Mouse (Mus musculus) midbrain, embryonic 11.5 days (tissue): ENCODE data around the gene Wfdc9. TPM values are rescaled to one million over a fixed set of nuclear protein-coding genes. Genes with fewer than 3 reads are reported as not detected.

Source experiments
- ATAC-seq: fragments of 200-750 bp; cut with Nextera tagmentation; 2 replicates; pipeline ENCODE4 v1.8.0; 2017; ENCODE audit warnings: moderate TSS enrichment, moderate library complexity; ENCODE audit not compliant: low FRiP score
- DNase-seq: peaks from one replicate; pipeline ENCODE4 v3.0.0; 2015; ENCODE audit warnings: low spot score; ENCODE audit errors: missing footprints
- H3K27ac ChIP-seq: fragments of 300-500 bp; sonication (generic); 2 replicates; pipeline ENCODE4 v1.5.1; 2014; ENCODE audit warnings: low read depth, low read length
- H3K27me3 ChIP-seq: fragments of 300-500 bp; sonication (generic); 2 replicates; pipeline ENCODE4 v1.6.1; 2014; ENCODE audit warnings: mild to moderate bottlenecking, low read length, moderate library complexity, mixed read lengths; ENCODE audit not compliant: control insufficient read depth, insufficient read depth
- H3K36me3 ChIP-seq: fragments of 300-500 bp; sonication (generic); 2 replicates; pipeline ENCODE4 v1.6.1; 2014; ENCODE audit warnings: mild to moderate bottlenecking, low read length, moderate library complexity, mixed read lengths; ENCODE audit not compliant: control insufficient read depth, insufficient read depth
- H3K4me1 ChIP-seq: fragments of 300-500 bp; sonication (generic); 2 replicates; pipeline ENCODE4 v1.6.1; 2014; ENCODE audit warnings: low read length; ENCODE audit not compliant: control insufficient read depth, insufficient read depth
- H3K4me2 ChIP-seq: fragments of 300-500 bp; sonication (generic); 2 replicates; pipeline ENCODE4 v1.6.1; 2014; ENCODE audit warnings: mild to moderate bottlenecking, moderate library complexity
- H3K4me3 ChIP-seq: fragments of 300-500 bp; sonication (generic); 2 replicates; pipeline ENCODE4 v1.5.1; 2014; ENCODE audit warnings: low read depth, low read length
- H3K9ac ChIP-seq: fragments of 300-500 bp; sonication (generic); 2 replicates; pipeline ENCODE4 v1.6.1; 2014; ENCODE audit warnings: low read length
- H3K9me3 ChIP-seq: fragments of 300-500 bp; sonication (generic); 2 replicates; pipeline ENCODE4 v1.6.1; 2016; ENCODE audit warnings: low read length; ENCODE audit not compliant: control insufficient read depth
- WGBS: fragments of 180-500 bp; shearing (Covaris S2); extraction: QIAGEN DNeasy Blood & Tissue Kit; methylation state at CpG from one replicate; pipeline ENCODE4 v1.1.7; 2014; 5-methylcytosine and 5-hydroxymethylcytosine counted together
- polyA plus RNA-seq: library from polyadenylated mRNA; unstranded; fragments of >200 nt; fragmentation: Nextera tagmentation; extraction: Ambion mirVana; gene quantifications from 2 replicates; pipeline ENCODE4 v1.2.1, GENCODE M21; 2014

The Wfdc9 gene
- polyA plus RNA-seq, 1 experiment from 2014 or later: not detected

DNA sequence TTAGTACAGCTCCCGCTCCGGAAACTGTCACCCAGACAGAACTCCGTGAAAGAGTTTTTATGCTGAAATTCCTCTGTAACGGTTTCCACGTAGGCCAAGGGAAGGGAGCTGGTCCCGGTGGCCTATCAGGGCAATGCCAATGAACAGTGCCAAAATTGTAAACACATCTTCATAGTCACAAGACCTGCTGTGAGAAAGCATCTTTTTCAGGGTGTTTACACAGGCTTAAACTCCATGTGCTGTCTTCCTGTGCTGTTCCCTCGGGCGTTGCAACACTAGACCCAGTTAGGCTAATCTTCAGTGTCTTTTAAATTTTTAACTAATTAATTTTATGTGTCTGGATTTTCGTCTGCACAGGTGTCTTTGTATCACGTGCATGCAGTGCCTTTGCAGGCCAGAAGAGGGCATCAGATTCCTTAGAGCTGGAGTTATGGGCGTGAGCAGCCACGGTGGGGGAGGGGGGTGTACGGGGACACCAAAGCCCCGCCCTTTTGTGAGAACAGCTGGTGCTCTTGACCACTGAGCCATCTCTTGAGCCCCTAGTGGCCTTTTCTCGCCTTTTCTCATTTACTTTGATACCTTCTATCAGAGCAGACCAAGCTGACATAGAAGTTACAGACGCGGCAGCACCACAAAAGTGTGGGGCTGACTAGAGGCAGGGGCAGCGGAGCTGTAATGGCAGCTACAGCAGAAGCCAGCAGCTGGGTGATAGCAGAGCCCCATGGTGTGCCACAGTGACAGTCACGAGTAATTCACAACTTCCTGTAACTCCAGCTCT, 22.7 kb upstream of the Wfdc9 start:
- peak overlapping the region; percentile 10; the same call in 1 of the 2 replicates for H3K4me3 ChIP-seq
- WGBS: 24% methylated on average over 19 of the region's 19 CpGs

DNA sequence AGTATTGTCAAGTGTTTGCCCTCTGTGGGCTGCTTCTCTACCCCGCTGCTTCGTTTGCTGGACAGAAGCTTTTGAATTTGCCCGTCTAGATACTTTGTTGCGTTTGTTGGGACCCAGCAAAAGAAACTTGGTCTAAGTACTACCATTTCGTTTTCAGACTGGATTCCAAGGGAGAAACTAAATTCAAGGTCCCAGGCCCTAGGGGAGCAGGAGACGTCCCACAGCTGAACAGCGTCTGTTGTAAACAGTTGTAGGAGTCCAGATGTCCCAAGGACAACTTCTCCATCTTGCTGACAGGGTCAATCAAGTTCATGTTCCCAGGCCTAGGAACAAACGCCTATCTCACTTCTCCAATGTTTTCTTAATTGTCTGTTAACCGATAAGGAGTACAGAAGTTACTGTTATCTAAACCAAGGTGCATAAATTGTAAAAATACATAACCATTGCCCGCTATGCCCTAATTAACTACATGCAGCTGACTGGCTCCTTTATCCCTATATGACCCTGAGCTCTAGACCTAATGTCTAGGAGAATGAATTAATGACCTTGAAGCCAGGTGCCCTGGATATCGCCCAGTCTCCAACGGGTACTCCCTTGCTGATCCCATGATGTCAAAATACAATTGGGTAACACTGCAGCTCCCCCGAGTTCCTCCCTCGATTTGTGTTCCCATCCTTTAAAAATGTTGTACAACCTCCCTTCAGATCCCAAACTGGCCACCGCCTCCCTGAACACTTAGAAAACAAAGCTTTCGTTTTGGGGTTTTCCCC, 20.7 kb upstream of the Wfdc9 start:
- ATAC-seq: no peak
- Histone ChIP-seq H3K4me2 (no peak overlapping the region), H3K27me3 (no peaks in the 10 kb centered on the region), H3K9ac (no peak overlapping the region), H3K9me3 (no peaks in the 10 kb centered on the region), H3K36me3 (no peaks in the 10 kb centered on the region), H3K4me1 (no peaks in the 10 kb centered on the region), H3K27ac (no peak overlapping the region), H3K4me3 (no peak overlapping the region)
- no peak for DNase-seq
- 86% methylated on average over 16 of the region's 16 CpGs for WGBS

More for the DNA sequence above, 22.7 kb upstream of the Wfdc9 start:
- Histone ChIP-seq H3K4me2 (peak overlapping the region; percentile 38), H3K9ac (no peak overlapping the region; the same call in 1 of the 2 replicates), H3K36me3 (no peaks in the 10 kb centered on the region), H3K9me3 (no peaks in the 10 kb centered on the region), H3K27me3 (no peaks in the 10 kb centered on the region), H3K27ac (no peak overlapping the region), H3K4me1 (no peaks in the 10 kb centered on the region)
- ATAC-seq: peak; percentile 81
- DNase-seq: peak; percentile 96

DNA sequence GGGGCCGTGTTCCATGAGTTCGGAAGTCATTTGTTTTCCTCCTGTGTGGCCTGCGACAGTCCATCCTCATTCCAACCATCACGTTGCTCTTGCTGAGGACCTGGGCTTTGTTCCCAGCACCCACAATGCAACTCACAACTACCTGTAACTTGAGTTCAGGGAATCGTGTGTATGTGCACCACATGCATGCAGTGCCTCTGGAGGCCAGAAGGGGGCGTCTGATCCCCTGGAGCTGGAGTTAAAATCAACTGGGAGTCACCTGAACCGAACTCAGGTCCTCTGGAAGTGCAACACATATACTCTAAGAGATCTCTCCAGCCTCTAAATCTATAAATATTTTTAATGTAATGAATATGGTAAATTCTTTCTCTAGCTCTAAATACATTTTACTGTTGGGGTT, 19.7 kb upstream of the Wfdc9 start:
- H3K4me2 ChIP-seq: no peak overlapping the region
- H3K9ac ChIP-seq: no peak overlapping the region
- no peak overlapping the region for H3K4me3 ChIP-seq
- H3K36me3 ChIP-seq: no peaks in the 10 kb centered on the region
- DNase-seq (no peak), ATAC-seq (no peak)
- H3K9me3 ChIP-seq: no peaks in the 10 kb centered on the region
- H3K27ac ChIP-seq: no peak overlapping the region
- H3K4me1 ChIP-seq: no peaks in the 10 kb centered on the region
- H3K27me3 ChIP-seq: no peaks in the 10 kb centered on the region
- 79% methylated on average over 7 of the region's 7 CpGs for WGBS

DNA sequence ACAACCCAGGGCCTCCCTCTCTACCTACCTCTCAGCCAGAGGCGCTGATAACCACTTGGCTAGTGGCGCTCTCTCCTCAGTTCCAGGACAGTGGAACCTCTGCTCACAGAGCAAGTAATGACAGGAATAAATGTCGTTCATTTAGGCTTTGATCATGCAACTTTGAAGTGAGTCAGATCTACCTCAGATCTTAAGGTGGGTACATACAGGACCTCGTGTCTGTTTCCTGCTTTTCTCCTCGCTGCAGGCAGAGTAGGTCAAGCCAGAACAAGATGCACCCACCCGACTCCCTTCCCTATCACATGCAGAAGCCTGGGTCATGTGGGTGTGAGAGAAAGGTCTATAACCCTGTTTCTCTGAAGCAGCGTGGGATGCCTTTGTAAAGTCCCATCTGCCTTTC, 17.6 kb upstream of the Wfdc9 start, which contains the start of gene Wfdc11:
Gene Wfdc11 (minus strand): TSS at position 101 of the 400 bp plus-strand sequence.
- no peak within 1 kb of the TSS for H3K4me2 ChIP-seq
- H3K9ac ChIP-seq: no peak within 1 kb of the TSS
- whole genome bisulfite sequencing: 80% methylated on average over 7 of the region's 7 CpGs
- no peaks in the 10 kb centered on the region for H3K4me1 ChIP-seq
- no peak for ATAC-seq
- H3K9me3 ChIP-seq: no peaks in the 10 kb centered on the region
- no peak within 1 kb of the TSS for H3K4me3 ChIP-seq
- no peaks in the 10 kb centered on the region for H3K27me3 ChIP-seq
- no peak for DNase-seq
- no peaks in the 10 kb centered on the region for H3K36me3 ChIP-seq
- H3K27ac ChIP-seq: no peak within 1 kb of the TSS

DNA sequence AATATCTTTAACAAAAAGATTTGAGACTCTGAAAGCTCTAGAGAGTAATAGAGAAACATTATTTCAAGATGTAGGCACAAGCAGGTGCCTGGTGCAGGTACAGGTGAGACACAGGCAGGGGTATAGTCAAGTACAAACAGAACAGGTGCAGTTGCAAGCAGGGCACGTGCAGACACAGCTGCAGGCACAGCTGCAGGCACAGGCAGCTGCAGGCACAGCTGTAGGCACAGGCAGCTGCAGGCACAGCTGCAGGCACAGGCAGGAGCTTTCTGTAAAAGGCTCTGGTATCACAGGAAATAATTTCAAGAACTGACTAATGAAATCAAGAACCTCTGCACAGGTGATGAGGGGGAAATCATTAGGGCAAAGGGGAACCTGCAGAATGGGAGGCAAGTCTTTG, 14.6 kb upstream of the Wfdc9 start:
- Histone ChIP-seq H3K4me2 (no peak overlapping the region), H3K9me3 (no peaks in the 10 kb centered on the region), H3K27ac (no peak overlapping the region), H3K4me3 (no peak overlapping the region), H3K4me1 (no peaks in the 10 kb centered on the region), H3K9ac (no peak overlapping the region), H3K27me3 (no peaks in the 10 kb centered on the region), H3K36me3 (no peaks in the 10 kb centered on the region)
- DNase-seq (no peak), ATAC-seq (no peak)
- 35% methylated on average over 1 of the region's 1 CpGs for WGBS

DNA sequence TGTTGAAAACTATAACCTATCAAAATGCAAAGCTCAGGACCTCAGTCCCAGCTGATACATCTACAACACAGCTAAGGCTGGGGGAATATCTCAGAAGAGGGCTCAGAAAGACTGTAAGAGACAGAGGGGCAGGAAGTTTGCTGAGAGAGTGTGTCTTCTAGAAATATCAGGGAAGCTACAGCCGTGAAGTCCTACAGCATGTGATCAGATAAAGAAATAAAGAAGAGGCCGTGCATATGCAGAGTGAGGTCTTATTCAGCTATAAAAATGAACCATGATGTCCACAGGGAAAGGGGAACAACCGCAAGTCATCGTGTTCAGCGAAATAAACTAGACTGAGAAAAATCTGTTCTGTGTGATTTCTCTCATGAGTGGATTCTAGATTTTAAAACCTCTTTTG, 13.9 kb upstream of the Wfdc9 start:
- H3K4me1 ChIP-seq: no peaks in the 10 kb centered on the region
- no peaks in the 10 kb centered on the region for H3K9me3 ChIP-seq
- H3K36me3 ChIP-seq: no peaks in the 10 kb centered on the region
- no peak overlapping the region for H3K9ac ChIP-seq
- H3K27me3 ChIP-seq: no peaks in the 10 kb centered on the region
- H3K4me2 ChIP-seq: no peak overlapping the region
- ATAC-seq (no peak), DNase-seq (no peak)
- 83% methylated on average over 5 of the region's 5 CpGs for WGBS
- no peak overlapping the region for H3K27ac ChIP-seq
- no peak overlapping the region for H3K4me3 ChIP-seq

DNA sequence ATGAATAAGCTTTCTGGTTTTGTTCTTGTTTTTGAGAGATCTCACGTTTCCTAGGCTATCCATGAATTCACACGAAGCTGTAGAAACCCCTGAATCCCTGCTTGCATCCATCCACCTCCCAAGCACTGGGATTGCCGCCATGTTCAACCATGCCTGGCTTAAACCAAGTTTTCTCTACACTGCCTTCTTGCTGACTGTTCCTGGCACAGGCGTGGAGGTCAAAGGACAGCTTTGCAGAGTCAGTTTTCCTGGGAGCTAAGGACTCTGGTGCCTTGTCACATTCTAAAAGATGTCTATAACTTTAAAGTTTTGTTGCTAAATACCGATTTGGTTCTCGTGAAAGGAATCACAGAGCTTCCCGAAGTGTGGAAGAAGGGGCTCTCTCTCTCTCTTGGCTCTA, 8.5 kb upstream of the Wfdc9 start:
- no peaks in the 10 kb centered on the region for H3K36me3 ChIP-seq
- H3K4me3 ChIP-seq: no peak overlapping the region
- H3K4me2 ChIP-seq: no peak overlapping the region

DNA sequence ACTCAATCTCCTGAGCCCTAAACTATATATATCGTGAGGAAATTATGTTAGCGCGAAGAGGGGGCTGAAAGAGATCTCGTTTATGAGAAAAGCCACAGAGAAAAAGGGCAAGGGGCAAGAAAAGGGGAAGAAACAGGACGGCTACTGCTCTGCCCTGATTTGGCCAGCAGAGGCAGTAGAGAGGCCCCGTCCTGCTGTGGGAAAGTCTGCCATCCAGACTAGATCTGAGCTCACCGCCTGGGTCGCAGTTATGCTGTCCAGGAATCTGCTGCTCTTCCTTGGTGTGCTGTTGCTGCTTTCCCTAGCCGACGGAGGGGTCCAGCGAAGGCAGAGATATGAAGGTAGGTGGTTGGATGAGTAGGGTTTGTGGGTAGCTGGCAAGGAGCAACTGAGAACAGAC, 525 bp downstream of the Wfdc9 start, which contains the start of gene Wfdc10:
Gene Wfdc10 (plus strand): TSS at position 189 of the 400 bp plus-strand sequence.
- Histone ChIP-seq H3K9me3 (no peaks in the 10 kb centered on the region), H3K4me3 (no peak within 1 kb of the TSS), H3K27ac (no peak within 1 kb of the TSS), H3K4me1 (no peaks in the 10 kb centered on the region), H3K9ac (no peak within 1 kb of the TSS), H3K4me2 (no peak within 1 kb of the TSS), H3K27me3 (no peaks in the 10 kb centered on the region), H3K36me3 (no peaks in the 10 kb centered on the region)
- DNase-seq (peak; percentile 93), ATAC-seq (no peak)
- WGBS: 23% methylated on average over 11 of the region's 11 CpGs

More for the DNA sequence above, 8.5 kb upstream of the Wfdc9 start:
- H3K9ac ChIP-seq: no peak overlapping the region
- H3K27ac ChIP-seq: no peak overlapping the region
- ATAC-seq (no peak), DNase-seq (no peak)
- no peaks in the 10 kb centered on the region for H3K4me1 ChIP-seq
- H3K9me3 ChIP-seq: no peaks in the 10 kb centered on the region
- H3K27me3 ChIP-seq: no peaks in the 10 kb centered on the region
- WGBS: 88% methylated on average over 7 of the region's 7 CpGs
